Mouse (Mus musculus) neural tube, embryonic 11.5 days (tissue): ENCODE data around the gene Nxt2. TPM values are rescaled to one million over a fixed set of nuclear protein-coding genes. Genes with fewer than 3 reads are reported as not detected.

ENCODE experiments used
- ATAC-seq: fragments of 200-750 bp; cut with Nextera tagmentation; 2 replicates; pipeline ENCODE4 v1.8.0; 2017; ENCODE audit warnings: moderate number of reproducible peaks, mild to moderate bottlenecking, moderate TSS enrichment, moderate library complexity; ENCODE audit not compliant: insufficient read depth, low FRiP score, low TSS enrichment
- DNase-seq: peaks from one replicate; pipeline ENCODE4 v3.0.0-alpha.2; 2015; ENCODE audit warnings: low spot score
- H3K27ac ChIP-seq: fragments of 300-500 bp; sonication (generic); 2 replicates; pipeline ENCODE4 v1.5.1; 2014; ENCODE audit warnings: low read depth, mild to moderate bottlenecking, low read length
- H3K27me3 ChIP-seq: fragments of 300-500 bp; sonication (generic); 2 replicates; pipeline ENCODE4 v1.6.1; 2014; ENCODE audit warnings: mild to moderate bottlenecking, low read length, mixed read lengths; ENCODE audit not compliant: control insufficient read depth, insufficient read depth
- H3K36me3 ChIP-seq: fragments of 300-500 bp; sonication (generic); 2 replicates; pipeline ENCODE4 v1.6.1; 2014; ENCODE audit warnings: mild to moderate bottlenecking, low read length, moderate library complexity, mixed read lengths; ENCODE audit not compliant: control insufficient read depth, insufficient read depth
- H3K4me1 ChIP-seq: fragments of 300-500 bp; sonication (generic); 2 replicates; pipeline ENCODE4 v1.6.1; 2014; ENCODE audit warnings: low read length, mixed read lengths; ENCODE audit not compliant: control insufficient read depth, insufficient read depth
- H3K4me2 ChIP-seq: fragments of 300-500 bp; sonication (generic); 2 replicates; pipeline ENCODE4 v1.6.1; 2014; ENCODE audit warnings: low read depth, mild to moderate bottlenecking, moderate library complexity
- H3K4me3 ChIP-seq: fragments of 300-500 bp; sonication (generic); 2 replicates; pipeline ENCODE4 v1.5.1; 2014; ENCODE audit warnings: low read depth, low read length
- H3K9ac ChIP-seq: fragments of 300-500 bp; sonication (generic); 2 replicates; pipeline ENCODE4 v1.6.1; 2014; ENCODE audit warnings: mild to moderate bottlenecking, low read length
- H3K9me3 ChIP-seq: fragments of 300-500 bp; sonication (generic); 2 replicates; pipeline ENCODE4 v1.6.1; 2016; ENCODE audit warnings: low read length; ENCODE audit not compliant: control insufficient read depth
- WGBS: fragments of 180-500 bp; shearing (Covaris S2); extraction: QIAGEN DNeasy Blood & Tissue Kit; methylation state at CpG from one replicate; pipeline ENCODE4 v1.1.7; 2014; 5-methylcytosine and 5-hydroxymethylcytosine counted together
- polyA plus RNA-seq: library from polyadenylated mRNA; unstranded; fragments of >200 nt; fragmentation: Nextera tagmentation; extraction: Ambion mirVana; gene quantifications from 2 replicates; pipeline ENCODE4 v1.2.1, GENCODE M21; 2014

Nxt2 gene
- polyA plus RNA-seq, 1 experiment from 2014 or later: 12.2 TPM

DNA sequence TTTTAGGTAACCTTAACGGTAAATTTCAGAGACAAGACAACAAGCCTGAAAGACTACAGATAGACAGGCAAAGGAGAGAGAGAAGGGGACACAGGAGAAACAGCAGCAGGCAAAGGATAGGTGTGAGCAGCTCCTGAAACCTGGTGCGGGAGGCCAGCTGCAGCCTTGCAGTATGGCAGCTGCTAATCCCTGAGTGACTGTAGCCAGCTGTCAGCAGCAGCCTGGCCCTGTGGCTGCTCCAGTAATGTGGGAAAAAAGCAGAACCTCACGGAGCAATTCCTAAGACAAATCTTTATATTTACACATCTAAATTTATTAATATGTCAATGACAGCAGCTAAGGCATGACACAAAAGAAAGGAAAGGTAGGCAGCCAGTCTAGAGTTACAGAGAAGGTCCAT, 50.0 kb downstream of the Nxt2 start:
- H3K4me3 ChIP-seq: no peak overlapping the region
- H3K27ac ChIP-seq: no peak overlapping the region
- H3K36me3 ChIP-seq: no peaks in the 10 kb centered on the region
- no peak overlapping the region for H3K4me2 ChIP-seq
- ATAC-seq (no peak), DNase-seq (no peak)
- H3K9me3 ChIP-seq: no peaks in the 10 kb centered on the region
- WGBS: 72% methylated on average over 3 of the region's 3 CpGs
- H3K4me1 ChIP-seq: no peaks in the 10 kb centered on the region
- H3K27me3 ChIP-seq: no peaks in the 10 kb centered on the region
- no peak overlapping the region for H3K9ac ChIP-seq

DNA sequence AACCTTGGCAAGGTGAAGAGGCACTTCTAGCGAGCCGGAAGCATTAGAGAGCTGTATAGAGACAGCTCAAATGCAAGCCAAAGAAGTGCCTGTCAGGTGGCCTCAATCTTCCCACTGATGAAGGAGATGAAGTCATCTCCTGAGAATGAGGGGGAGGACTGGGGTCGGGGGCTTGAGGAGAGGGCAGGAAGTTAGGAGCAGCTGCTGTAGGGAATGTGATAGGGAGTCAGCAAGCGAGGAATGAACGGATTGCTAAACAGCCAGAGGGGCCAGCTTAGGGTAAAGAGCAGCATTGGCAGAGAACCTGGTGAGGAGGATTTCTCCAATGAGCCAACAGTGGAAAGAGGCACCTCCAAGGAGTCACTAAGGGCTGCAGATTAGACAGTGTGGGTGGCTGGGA, 59.3 kb downstream of the Nxt2 start:
- Histone ChIP-seq H3K27ac (no peak overlapping the region), H3K4me1 (no peaks in the 10 kb centered on the region), H3K4me2 (no peak overlapping the region), H3K27me3 (0 out of 2 replicates have a peak, but pooled peaks cover 2% of the 10 kb centered on the region), H3K9me3 (no peaks in the 10 kb centered on the region), H3K9ac (no peak overlapping the region), H3K36me3 (no peaks in the 10 kb centered on the region), H3K4me3 (no peak overlapping the region)
- WGBS: 59% methylated on average over 5 of the region's 5 CpGs
- DNase-seq: no peak
- ATAC-seq: no peak

Other genes starting within 250 kb of the Nxt2 start
- 0.04 TPM in 2 replicates for gene Gucy2f, start 29.8 kb upstream of the Nxt2 start, polyA plus RNA-seq
- 43.1 and 50.1 TPM in 2 replicates for gene Kcne1l, start 79.5 kb downstream of the Nxt2 start, polyA plus RNA-seq
- gene Acsl4, start 163.8 kb downstream of the Nxt2 start, polyA plus RNA-seq: 28.7 and 31.2 TPM in 2 replicates